Mouse (Mus musculus) spleen, adult 2 months (tissue): ENCODE measurements around the gene Plekha6.

Experiments
- CTCF ChIP-seq: fragments of 200-500 bp; IDR thresholded peaks from 2 replicates; pipeline ENCODE4 v1.5.1; 2011; ENCODE audit warnings: mild to moderate bottlenecking, inconsistent platforms; ENCODE audit not compliant: insufficient read depth, insufficient read length, insufficient replicate concordance; ENCODE audit errors: extremely low read depth
- POLR2A ChIP-seq: fragments of 200-500 bp; IDR thresholded peaks from 2 replicates; pipeline ENCODE4 v1.6.1; 2011; ENCODE audit warnings: low read depth, low read length, inconsistent platforms

- no peak for TF ChIP-seq POLR2A
- no peak for TF ChIP-seq CTCF
Observed at GRCm38 (mm10) chr1:133204341-133204849, 40.4 kb downstream of the Plekha6 start.
